Mouse (Mus musculus): ENCODE results near the gene Mecom.

Gene Mecom

GRCm38 (mm10) chr3:30353878-30354727, 193.7 kb downstream of the Mecom start:
- no peak for DNase-seq (ENCODE audit: low spot score)

- no peak for DNase-seq (ENCODE audit: low spot score)
Observed at GRCm38 (mm10) chr3:30349279-30349678, 198.5 kb downstream of the Mecom start.

GRCm38 (mm10) chr3:30344151-30344550, 203.7 kb downstream of the Mecom start:
- DNase-seq (ENCODE audit: low spot score), result no peak

- DNase-seq (ENCODE audit: low spot score), result no peak
Observed at GRCm38 (mm10) chr3:30332337-30332736, 215.5 kb downstream of the Mecom start.

GRCm38 (mm10) chr3:30330476-30330875, 217.3 kb downstream of the Mecom start:
- DNase-seq (ENCODE audit: low spot score), result no peak

GRCm38 (mm10) chr3:30330021-30330420, 217.8 kb downstream of the Mecom start:
- no peak for DNase-seq (ENCODE audit: low spot score)

GRCm38 (mm10) chr3:30314955-30315354, 232.9 kb downstream of the Mecom start:
- no peak for DNase-seq (ENCODE audit: low spot score)

- DNase-seq (ENCODE audit: low spot score), result no peak
Observed at GRCm38 (mm10) chr3:30308081-30308480, 239.7 kb downstream of the Mecom start.

- no peak for DNase-seq (ENCODE audit: low spot score)
Observed at GRCm38 (mm10) chr3:30307601-30308000, 240.2 kb downstream of the Mecom start.

- no peak for DNase-seq (ENCODE audit: low spot score)
Observed at GRCm38 (mm10) chr3:30306080-30306479, 241.7 kb downstream of the Mecom start.

- no peak for DNase-seq (ENCODE audit: low spot score)
Observed at GRCm38 (mm10) chr3:30299460-30299859, 248.3 kb downstream of the Mecom start.

GRCm38 (mm10) chr3:30294433-30294832, 253.4 kb downstream of the Mecom start:
- no peak for DNase-seq (ENCODE audit: low spot score)

- no peak for DNase-seq (ENCODE audit: low spot score)
Observed at GRCm38 (mm10) chr3:30286529-30286928, 261.3 kb downstream of the Mecom start.

- DNase-seq (ENCODE audit: low spot score), result no peak
Observed at GRCm38 (mm10) chr3:30284094-30284493, 263.7 kb downstream of the Mecom start.

GRCm38 (mm10) chr3:30283562-30283961, 264.2 kb downstream of the Mecom start:
- no peak for DNase-seq (ENCODE audit: low spot score)

- DNase-seq (ENCODE audit: low spot score), result no peak
Observed at GRCm38 (mm10) chr3:30277569-30277968, 270.2 kb downstream of the Mecom start.

- DNase-seq (ENCODE audit: low spot score), result no peak
Observed at GRCm38 (mm10) chr3:30276099-30276498, 271.7 kb downstream of the Mecom start.

- no peak for DNase-seq (ENCODE audit: low spot score)
Observed at GRCm38 (mm10) chr3:30269253-30269652, 278.6 kb downstream of the Mecom start.

GRCm38 (mm10) chr3:30260945-30261344, 286.9 kb downstream of the Mecom start:
- DNase-seq (ENCODE audit: low spot score), result no peak

GRCm38 (mm10) chr3:30258421-30258820, 289.4 kb downstream of the Mecom start:
- DNase-seq (ENCODE audit: low spot score), result no peak

GRCm38 (mm10) chr3:30257776-30258175, 290.0 kb downstream of the Mecom start:
- no peak for DNase-seq (ENCODE audit: low spot score)

GRCm38 (mm10) chr3:30256896-30257295, 290.9 kb downstream of the Mecom start:
- DNase-seq (ENCODE audit: low spot score), result no peak

GRCm38 (mm10) chr3:30255828-30256227, 292.0 kb downstream of the Mecom start:
- DNase-seq (ENCODE audit: low spot score), result no peak

GRCm38 (mm10) chr3:30254451-30254850, 293.4 kb downstream of the Mecom start:
- DNase-seq (ENCODE audit: low spot score), result no peak

All from ovary, postnatal 36 days (tissue).